Mouse (Mus musculus): Measurements from ENCODE around the gene Spryd3.

- no peak for TF ChIP-seq CTCF (IDR thresholded peaks at IDR 0.05; ENCODE audit: borderline replicate concordance, insufficient read depth, low read length)
- TF ChIP-seq POLR2A (IDR thresholded peaks at IDR 0.05; ENCODE audit: low read depth, low read length), result no peak
Observed at GRCm38 (mm10) chr15:102105764-102106730, 30.0 kb downstream of the Spryd3 start.

Measured in embryonic fibroblast, embryonic 13.5 days (primary cell).